Mouse (Mus musculus): ENCODE measurements at regions not wholly inside any gene's neighbourhood (a gene's known extent, or its start where the extent isn't known, plus 50 kb on each side); places are given as distances from the start of the nearest gene placed in this dataset.
"Not testable (repeated sequence)": the region's sequence is repeated elsewhere in the genome, so short reads cannot be mapped to it uniquely, and the experiment has no call there.

DNA sequence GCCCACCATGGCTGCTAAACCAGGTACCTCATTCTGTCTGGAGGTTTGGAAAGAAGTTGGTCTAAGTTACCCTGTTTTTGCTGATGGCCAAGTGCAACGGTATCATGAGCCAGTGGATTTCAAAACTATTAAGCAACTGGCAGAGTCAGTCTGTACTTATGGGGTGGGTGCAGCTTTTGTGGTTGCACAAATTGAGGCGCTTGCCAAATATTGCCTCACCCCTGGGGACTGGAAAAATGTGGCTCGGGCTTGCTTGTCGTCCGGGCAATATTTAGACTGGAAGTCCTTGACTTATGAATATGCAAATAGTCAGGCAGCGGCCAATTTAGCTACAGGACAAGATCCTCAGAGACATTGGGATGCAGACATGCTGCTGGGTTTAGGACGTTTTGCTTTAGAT lies 110.2 kb downstream of the Olfr164 start:
- no peak for DNase-seq

DNA sequence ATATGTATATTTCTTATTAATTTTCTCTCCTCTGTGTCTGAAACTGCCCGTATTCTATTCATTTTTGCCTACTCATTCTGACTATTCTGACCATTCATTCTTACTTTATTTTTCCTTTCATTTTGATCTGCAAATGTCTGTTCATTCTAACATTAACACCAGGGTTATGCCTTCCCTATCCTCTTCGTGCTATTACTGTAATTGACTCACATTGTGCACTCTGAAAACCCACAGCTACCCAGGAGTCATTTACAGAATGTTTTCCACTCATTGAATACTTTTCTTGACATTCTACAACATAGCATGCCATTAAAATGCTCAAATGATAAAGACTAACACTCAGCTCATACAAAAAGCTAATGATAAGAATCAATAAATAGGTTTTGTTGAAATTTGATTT lies 112.9 kb downstream of the Olfr164 start:
- no peak for DNase-seq

DNA sequence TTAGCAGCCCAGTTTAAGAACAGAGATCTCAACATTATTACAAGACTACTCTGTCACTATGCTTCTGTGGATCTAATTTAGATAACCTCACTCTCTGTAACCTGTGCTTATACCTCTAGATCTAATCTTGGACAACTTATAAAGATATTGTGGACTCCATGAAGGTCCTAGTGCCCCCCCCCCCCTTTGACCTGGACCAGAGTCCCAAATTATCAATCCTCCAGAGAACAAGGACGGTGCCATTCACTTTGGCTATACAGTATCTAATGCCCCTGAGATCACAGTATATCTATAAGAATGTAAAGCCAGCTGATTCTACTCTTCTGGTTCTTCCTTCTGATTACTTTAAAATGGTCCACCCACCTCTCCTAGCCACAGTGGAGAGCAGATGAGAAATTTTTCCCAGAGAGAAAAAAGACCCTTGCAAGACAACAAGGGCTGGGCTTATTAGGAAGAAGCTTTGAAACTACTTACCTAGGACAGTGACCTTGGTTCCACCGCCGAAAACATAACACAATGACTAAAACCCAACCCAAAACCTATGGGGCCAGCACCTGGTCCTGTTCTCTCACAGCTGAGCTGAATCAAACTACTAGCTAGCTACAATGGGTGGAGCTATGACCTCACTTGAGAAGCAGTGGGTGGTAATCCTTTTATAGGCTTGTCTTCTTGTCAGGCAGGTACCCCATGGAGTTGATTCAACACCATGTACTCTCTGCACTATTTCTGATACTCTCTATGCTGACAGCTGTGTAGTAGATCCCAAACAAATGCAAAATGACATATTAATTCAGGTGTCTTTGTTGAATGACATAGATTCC lies 113.9 kb downstream of the Olfr164 start:
- DNase-seq: no peak

DNA sequence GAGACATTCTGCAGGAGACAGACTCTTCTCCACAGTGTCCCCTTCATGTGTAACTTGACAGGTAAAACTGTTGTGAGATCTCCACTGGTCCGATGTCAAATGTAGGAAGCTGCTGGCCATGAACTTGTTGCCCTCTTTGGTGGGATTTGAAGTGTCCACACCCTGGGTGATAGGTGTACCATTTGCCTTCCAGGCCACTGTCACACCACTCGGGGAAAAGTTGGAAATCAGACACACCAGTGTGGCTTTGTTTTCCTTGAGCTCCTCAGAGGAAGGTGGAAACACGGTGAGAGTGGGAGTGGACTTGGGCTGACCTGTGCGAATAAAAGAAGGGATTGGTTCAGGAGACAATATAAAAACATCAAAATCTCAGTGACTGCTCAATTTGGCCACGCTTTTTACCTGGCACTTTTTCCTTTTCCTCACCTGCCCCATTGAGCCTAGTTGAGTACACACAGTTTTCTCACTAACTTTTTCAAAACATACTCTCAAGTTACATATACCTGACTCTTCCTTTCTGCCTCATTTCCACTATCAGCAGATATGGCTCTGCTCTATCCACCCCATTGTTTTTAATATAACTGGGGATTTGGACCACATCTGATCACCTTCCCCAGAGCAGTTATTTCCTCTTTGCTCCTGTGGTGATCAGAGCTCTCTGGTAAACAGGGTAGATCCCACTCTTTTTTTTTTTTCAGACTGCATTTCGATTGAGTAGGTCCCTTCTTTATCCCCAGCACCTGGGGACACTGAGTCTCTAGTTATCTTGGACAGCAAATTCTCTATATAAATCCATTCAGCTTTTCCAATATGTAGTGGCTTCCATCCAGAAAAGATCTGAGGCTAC lies 115.1 kb downstream of the Olfr164 start:
- no peak for DNase-seq

DNA sequence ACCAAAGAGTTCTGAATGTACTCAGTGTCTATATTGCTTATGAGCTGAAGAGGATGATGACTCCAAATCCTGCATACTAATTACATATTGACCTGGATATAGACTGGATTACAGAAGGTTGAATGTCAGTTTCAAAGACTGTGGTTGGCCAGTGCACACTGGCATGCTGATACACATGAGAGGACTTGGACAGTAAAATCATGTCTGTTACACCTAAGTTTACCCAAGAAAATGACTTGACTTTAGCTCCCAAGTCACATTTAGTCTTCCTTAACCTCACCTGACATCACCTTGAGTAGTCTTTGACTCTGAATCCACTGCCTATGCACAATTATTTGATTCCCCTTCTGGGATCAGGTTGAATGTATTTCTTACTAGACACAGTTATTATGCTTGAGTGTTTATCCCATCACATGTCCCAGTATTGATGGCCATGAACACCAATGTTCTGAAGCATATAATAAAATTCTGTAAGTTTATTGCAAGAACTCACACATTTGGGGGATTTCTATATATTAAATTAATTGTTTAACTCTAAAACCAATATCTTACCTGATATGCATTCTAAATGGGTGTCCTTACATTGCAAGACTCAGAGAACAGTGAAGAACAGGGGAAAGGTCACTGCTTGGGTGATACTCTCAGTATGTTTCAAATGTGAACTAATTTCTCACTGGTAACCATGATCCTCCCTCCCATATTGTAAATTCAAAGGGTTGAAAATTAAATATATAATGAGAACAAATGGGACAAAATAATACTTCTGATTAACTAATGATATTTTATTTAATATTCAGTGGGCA lies 116.0 kb downstream of the Olfr164 start:
- DNase-seq: no peak

DNA sequence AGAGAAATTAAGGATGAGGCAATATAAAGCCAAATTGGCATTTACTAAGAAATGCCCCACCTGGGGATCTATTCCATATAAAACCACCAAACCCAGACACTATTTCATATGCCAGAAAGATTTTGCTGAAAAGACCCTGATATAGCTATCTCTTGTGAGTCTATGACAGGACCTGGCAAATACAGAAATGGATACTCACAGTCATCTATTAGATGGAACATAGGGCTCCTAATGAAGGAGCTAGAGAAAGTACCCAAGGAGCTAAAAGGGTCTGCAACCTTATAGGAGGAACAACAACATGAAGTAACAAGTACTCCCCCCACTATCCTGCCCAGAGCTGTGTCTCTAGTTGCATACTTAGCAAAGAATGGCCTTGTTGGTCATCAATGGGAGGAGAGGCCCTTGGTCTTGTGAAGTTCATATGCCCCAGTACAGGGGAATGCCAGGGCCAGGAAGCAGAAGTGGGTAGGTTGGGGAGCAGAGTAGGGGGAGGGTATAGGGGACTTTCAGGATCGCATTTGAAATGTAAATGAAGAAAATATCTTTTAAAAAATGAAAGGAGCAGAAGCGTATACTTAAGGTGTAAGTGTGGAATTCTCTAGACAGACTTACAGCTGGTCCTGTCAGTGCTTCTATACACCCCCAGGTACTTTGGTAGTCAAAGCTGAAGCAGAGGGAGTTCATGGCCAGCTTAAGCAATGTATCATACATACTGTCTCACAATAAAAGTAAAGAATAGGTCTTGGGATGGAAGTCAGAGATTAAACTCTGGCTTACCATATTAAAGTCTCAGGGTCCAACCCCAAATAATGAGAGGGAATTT lies 128.2 kb downstream of the Olfr164 start:
- no peak for DNase-seq

DNA sequence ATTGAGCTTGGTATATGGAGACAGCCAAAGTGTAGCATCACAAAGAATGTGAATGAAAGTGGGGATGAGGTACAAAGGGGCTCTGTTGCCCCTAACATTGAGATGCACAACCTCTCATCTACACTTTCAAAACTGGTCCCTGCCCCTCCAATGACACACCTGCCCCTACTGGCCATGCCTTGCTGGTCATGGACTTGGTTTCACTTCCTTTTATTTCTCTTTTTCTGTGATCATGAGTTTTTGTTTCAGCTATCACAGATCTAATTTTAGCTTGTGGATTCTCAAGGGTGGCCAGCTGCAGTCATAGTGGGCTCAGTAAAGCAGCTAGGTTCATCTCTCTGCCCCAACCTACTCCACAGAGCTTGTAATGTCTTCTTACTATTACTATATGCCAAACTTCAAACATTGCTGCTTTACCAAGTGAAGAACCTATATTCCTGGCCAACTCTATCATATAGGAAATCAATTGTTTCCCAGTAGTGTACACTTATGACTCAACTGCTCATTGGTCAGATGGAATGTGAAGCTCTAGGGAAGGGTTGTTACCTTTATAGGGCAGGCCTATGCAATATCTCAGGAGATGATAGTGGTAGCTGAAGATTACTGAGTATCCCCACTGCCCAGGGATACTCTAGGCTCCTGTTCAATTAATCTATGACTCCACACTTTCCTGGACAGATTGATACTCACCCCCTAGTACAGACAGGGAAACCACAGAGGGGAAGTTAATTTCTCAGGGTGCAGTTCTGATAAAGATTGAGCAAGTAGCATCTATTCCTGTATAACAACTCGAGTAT lies 134.5 kb downstream of the Olfr164 start:
- DNase-seq: no peak

DNA sequence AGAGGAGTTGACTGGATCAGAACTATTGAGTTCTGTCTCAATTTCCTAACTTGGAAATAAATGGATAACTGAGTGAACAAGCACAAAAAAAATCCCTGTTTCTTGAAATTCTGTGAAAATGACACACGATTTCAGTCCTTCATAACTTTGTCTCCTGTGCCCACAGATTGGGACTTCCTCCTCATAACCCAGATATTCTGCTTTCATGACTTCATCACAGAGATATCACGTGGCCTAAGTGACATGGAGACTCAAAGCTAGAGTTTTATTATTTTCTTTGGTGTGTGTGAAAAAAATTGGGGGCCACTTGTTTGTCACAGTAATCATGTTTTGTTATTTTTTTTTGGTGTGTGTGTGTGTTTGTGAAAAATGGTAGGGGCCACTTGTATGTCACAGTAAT lies 160.8 kb downstream of the Olfr164 start:
- no peak for DNase-seq

DNA sequence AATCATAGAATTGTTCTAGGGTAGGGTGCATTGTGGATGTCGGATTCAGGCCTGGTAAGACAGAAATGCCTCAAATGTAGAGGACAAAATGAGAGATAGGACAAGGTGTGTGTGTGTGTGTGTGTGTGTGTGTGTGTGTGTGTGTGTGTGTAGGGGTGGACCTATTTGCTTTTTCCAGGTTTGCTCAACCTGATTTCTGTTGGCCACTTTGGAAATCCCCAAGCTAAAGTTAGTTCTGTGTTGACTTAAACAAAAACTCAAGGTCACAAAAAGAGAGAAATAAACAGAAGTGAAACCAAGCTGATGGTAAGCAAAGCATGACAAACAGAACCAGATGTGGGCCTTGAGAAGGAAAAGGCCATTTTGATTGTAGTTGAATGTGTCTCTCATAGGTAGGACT lies 161.4 kb downstream of the Olfr164 start:
- not testable (repeated sequence) for DNase-seq

DNA sequence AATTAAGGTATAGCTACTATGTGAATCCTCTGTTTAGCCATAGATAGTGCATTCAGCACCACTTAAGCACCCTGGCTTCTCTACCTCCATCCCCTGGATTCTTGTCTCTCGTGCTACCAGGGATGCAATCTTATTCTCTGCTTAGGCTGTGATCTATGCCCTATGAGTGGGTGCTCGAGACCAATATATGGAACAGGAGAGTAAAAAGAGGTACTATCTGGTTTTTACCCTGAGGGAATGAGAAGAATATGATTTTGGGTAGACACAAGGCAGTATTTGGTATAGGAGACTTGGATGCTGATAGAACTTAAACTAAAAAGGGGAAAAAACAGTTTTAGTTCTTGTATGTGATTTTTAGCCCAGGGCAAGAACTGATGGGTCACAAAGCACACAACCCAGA lies 162.8 kb downstream of the Olfr164 start:
- DNase-seq: no peak

DNA sequence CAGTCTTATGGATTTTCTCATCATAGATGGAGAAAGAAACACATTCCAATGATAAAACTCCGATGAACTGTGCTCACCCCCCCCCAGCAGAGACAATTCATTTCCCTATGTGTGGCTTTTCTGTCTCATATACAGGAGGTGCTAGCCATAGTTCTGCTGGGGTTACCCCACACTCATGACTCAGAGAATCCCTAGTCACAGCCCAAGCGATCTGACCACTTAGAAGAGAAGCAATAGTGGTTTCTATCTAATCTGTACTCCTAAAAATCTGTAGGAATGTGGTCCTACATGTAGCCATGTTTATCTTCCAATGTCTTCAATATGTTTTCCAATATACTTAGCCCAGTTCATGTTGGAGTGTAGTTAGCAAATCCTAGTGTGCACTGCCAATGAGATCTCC lies 163.3 kb downstream of the Olfr164 start:
- no peak for DNase-seq

DNA sequence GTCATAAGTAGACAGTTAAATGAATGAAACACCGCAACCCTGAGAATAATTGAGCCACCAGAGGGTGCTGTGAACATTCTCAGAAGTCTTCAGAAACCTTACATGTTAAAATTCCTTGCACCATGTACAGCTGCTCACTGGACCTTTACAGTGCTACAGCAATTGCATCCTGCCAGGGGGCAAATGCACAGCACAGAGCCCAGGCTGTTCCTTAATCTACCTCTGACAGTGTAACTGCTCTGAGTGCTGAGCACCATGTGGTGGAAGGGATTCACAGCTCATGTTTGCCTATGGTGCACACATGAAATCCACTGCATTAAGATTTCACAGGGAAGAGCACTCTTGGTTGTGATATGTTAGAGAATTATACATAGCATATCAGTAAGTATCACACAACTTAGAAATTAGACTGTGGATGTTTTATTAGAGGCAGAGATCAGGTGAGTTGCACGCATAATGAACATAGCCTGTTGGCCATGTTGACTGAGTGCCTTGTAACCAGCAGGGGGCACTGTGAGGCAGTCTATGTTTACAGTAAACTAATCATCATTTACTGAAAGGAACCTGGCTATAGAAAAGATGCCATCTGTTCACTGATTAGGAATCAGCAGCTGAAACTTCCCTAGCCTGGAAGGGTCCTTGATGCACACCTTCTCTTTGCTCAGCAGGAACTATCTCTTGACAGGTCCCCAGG lies 167.4 kb downstream of the Olfr164 start:
- peak; percentile 16 to 19 for DNase-seq
